Mouse (Mus musculus): ENCODE results near the gene Osbp2.
"Not testable (repeated sequence)": the region's sequence is repeated elsewhere in the genome, so short reads cannot be mapped to it uniquely, and the experiment has no call there.

The Osbp2 gene

GRCm38 (mm10) chr11:3863454-3864112, at the start of gene Osbp2:
Osbp2 (minus strand) TSS chr11:3863903.
- in situ Hi-C loops (cut with MboI, MseI): no loop called here

DNA sequence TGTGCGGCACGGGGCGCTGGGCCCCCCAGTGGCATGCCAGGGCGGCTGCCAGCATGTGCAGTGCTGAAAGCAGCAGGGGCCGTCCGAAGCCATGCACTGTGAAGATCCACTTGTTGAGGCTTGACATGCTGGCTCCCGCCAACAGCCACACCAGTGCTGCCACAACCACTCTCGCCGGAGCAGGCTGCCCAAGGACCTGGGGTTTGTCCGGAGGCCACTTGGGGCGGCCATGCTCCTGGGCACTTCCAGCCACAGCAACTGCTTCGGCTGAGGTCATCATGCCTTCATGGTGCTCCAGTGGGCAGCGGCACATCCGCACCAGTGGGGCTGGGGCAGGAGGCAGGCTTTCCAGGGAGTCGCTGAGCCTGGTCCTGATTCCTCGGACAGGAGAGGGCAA, 49.2 kb upstream of the Osbp2 start:
- in situ Hi-C loops (cut with MboI, MseI): no loop called here

DNA sequence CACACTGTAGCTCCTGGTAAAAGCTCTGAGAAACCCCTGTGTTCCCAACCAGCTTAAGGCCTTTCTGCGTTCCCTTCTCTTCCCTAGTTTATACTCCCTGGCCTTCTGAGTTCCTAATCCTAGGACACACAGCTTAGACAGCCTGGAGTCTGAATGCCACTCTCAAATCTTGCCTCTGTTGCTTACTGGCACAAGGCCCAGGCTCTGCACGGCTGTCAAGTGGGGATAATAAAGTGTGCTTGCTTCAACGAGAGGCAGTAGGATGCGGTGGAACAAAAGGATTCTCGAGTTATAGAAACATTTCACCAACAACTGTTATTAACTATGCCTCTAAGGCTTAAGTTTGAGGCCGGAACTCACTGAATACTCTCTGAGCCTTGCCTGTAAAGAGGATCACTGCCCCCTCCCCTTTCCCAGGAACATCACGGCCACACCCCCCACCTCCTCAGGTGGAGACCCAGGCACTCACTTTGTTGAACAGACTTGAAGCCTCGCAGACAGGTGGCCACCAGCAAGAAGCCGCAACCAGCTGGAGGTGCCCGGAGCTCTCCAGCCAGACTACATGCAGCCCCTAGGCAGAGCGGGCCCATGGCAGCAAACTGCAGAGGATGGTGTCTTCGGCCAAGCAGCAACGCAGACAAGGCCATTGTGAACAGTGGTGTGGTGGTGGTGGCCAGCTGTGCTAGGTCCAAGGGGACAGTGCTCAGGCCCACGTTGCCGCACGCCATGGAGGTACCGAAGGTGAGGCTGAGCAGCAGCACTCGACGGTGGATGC, 48.6 kb upstream of the Osbp2 start:
- in situ Hi-C loops (cut with MboI, MseI): no loop called here

DNA sequence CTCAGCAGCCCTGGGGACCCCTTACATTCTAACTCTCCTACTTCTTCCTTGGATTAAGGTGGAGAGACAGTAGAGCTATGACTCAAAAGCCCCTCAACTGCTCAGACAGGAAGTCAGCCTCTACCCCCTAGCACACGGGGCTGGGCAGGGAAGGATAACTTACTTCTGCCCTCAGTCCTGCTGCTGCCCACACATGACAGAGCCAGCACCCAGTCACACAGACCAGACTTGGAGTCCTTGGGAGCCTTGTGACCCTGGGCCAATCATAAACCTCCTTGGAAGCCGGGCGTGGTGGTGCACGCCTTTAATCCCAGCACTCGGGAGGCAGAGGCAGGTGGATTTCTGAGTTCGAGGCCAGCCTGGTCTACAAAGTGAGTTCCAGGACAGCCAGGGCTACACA, 47.7 kb upstream of the Osbp2 start:
- in situ Hi-C loops (cut with MboI, MseI): not testable (repeated sequence)

DNA sequence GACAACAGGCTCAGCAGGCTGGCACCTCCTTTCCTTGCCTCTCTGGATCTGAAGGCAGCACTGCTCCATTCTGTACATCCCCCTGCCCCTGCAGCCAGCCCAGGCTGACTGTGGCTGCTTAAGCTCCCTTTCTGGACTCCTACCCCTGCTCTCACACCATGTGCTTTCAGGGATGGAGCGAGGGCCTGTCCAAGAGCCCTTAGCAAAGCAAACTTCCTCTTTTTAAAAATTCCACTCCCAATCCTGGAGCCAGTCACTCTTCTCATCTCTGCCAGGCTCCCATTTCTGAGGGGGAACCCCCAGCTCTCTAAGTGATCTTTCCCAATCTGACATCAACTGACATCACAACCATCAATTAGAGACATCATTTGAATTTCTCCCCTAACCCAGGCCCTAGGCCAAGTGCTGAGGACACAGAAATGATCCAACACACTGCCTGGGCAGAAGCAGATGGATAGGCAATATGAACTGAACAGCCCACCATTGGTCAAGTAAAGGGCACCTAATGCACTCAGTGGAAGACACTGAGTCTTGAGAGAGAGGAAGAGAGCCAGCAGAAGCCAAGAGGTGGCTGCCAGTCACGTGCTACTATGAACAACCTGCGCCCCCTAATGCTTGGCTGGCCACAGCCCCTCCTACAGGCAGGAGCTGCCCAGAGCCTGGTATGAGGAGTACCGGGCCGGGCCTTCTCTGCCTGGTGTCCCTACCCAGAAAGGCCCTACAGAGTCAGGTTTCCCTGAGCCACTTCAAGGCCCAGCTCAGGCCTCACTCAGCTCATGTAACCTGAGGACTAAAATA, 47.0 kb upstream of the Osbp2 start:
- in situ Hi-C loops (cut with MboI, MseI): no loop called here

DNA sequence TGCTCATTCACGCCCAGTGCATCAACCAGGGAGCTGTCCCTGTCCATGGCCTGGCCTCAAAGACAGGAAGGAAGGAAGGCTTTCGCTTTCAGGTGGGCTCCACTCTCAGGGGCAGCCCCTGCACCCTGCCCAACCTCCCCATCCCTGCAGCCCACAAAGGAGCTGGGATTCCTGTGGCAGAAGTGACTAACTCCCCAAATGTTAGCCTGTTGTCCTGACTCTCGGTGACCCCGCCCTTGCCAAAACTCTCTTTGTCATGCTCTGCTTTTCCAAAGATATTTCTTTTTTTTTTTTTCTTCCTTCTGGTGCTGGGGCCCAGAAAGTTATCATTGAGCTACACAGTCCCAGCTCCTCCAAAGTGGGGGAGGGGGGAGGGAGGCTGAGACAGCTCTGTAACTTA, 45.5 kb upstream of the Osbp2 start:
- in situ Hi-C loops (cut with MboI, MseI): no loop called here

- in situ Hi-C loops (cut with MboI, MseI): no loop called here
Observed at GRCm38 (mm10) chr11:3905446-3905845, 41.7 kb upstream of the Osbp2 start.

GRCm38 (mm10) chr11:3904673-3905072, 41.0 kb upstream of the Osbp2 start:
- in situ Hi-C loops (cut with MboI, MseI): no loop called here

- in situ Hi-C loops (cut with MboI, MseI): no loop called here
Observed at GRCm38 (mm10) chr11:3903046-3903445, 39.3 kb upstream of the Osbp2 start.

- in situ Hi-C loops (cut with MboI, MseI): no loop called here
Observed at GRCm38 (mm10) chr11:3902516-3902915, 38.8 kb upstream of the Osbp2 start.

DNA sequence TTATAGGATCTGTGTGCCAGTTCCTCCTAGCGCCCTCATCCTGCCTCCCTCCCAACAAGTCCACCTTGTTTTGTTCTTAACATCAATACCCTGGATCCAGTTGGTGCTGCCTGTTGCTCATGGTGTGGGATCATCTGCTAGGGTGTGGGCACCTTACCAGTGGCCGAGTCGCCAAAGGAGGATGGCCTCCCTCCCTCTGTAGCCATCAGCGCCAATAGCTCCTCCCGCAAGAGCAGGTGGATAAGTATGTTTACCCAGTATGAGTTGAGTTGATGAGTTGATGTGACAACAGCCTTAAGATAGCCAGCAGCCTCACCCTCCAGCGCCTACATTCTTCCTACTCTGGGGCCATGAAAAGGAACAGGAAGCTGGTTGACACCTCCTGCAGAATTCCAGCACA, 36.6 kb upstream of the Osbp2 start:
- in situ Hi-C loops (cut with MboI, MseI): no loop called here

DNA sequence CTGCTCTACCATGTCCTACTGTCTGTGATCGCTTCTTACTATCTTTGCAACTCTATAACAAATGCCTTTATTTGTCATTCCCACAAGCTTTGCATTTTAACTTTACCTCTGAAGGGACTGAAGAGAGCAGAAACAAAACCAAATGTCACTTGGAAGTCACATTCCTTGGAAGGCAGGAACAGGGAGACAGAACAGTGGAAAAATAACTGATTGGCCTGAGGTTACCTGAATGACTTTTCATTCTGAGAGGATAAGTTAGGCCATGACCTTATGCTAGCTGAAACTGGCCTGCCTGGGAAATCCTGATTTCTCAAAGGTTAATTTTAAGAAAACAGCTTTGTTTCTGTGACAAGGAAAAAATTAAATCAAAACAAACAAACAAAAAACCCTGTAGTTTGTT, 32.2 kb upstream of the Osbp2 start:
- in situ Hi-C loops (cut with MboI, MseI): no loop called here

DNA sequence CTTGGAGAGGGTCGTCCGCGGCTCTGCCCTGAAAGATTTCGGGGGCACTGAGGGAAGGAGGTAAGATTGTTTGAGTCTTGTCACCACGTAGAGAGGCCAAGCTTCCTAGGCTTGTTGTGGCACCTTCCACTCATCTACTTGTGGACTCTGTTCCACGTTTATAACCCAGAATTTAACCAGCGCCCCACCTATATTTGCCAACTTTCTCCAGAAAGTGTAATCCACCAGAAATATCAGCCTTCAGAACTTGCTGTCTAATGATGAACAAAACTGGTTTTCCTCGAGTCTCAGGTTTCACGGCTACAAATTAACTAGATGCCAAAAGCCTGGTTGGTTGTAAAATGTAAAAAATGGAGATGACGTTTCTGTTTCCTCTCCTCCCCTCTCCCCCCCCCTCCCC, 31.8 kb upstream of the Osbp2 start:
- in situ Hi-C loops (cut with MboI, MseI): no loop called here

- in situ Hi-C loops (cut with MboI, MseI): no loop called here
Observed at GRCm38 (mm10) chr11:3894406-3895281, 30.9 kb upstream of the Osbp2 start, which contains the start of the genes 4921536K21Rik and Dusp18. 4921536K21Rik (minus strand) TSS chr11:3895098. Dusp18 (plus strand) TSS chr11:3895240.

DNA sequence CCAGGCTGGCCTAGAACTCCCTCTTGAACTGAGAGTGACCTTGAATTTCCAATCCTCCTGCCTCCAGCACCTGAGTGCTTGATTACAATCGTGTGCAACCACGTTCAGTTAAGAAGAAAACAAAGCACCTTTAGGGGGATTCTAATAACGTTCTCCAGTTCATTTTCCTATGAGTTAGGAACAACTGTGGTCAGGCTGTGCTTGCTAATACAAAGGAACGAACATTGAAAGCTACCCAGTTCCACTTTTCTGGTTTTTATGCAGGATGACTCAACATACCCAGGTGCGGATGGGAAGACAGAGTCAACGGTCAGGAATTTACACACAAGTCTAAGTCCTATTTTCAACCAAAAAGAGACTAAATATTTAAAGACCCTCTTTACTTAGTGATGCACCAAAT, 30.3 kb upstream of the Osbp2 start:
- in situ Hi-C loops (cut with MboI, MseI): no loop called here

DNA sequence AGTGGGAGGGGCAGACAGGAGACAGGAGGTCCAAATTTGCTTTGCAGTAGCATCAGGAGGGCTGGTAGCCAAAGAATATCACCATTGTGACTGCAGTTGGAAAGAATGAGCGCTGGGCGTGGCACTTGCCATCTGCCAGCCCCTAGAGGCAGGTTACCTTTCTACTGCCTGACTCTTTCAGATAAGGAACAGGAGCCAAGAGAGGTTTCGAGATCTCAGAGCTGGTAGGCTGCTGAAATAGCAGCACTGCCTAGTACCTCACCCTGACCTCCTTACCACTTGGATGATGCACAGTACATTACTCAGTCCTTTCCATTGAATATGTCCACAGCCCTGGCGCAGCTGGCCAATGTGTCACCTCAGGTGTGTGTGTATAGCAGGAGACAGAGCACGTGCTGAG, 23.6 kb upstream of the Osbp2 start:
- in situ Hi-C loops (cut with MboI, MseI): no loop called here

- in situ Hi-C loops (cut with MboI, MseI): no loop called here
Observed at GRCm38 (mm10) chr11:3883711-3884110, 20.0 kb upstream of the Osbp2 start.

GRCm38 (mm10) chr11:3879836-3880235, 16.1 kb upstream of the Osbp2 start:
- in situ Hi-C loops (cut with MboI, MseI): no loop called here

DNA sequence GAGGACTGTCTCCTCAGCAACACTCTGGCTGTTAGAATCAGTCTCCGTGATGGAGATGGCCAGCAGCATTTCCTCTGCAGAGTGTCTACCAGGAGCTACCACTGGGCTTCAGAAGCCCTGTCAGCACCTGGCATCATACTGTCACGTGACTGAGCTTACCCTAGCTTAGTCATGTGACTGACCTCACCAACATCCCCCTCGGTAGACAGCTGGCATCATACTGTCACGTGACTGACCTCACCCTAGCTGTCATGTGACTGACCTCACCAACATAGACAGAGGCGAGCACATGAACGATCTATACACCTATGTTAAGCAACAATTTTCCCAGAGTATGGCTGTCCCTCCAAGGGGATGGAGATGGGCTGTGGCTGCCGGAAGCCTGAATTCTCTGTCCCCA, 15.0 kb upstream of the Osbp2 start:
- in situ Hi-C loops (cut with MboI, MseI): no loop called here

GRCm38 (mm10) chr11:3876419-3876818, 12.7 kb upstream of the Osbp2 start:
- in situ Hi-C loops (cut with MboI, MseI): no loop called here

- in situ Hi-C loops (cut with MboI, MseI): no loop called here
Observed at GRCm38 (mm10) chr11:3864343-3864742, 640 bp upstream of the Osbp2 start.
